Mouse (Mus musculus) G1E-ER4 (cell line): ENCODE measurements around the gene Gapdh. TPM values are rescaled to one million over a fixed set of nuclear protein-coding genes. Genes with fewer than 3 reads are reported as not detected.

Experiments
- GATA1 ChIP-seq: IDR thresholded peaks from one replicate; pipeline ENCODE4 v1.8.0; 2012; ENCODE audit warnings: low read length, inconsistent platforms
- polyA plus RNA-seq: library from polyadenylated mRNA; stranded (reverse); fragments of >175 nt; gene quantifications from 2 replicates; pipeline ENCODE4 v1.2.3, GENCODE M21; 2012

Gapdh gene
- polyA plus RNA-seq, 1 experiment: 12,939 TPM

GRCm38 (mm10) chr6:125145001-125145400, 21.3 kb downstream of the Gapdh start, which contains the start of gene Iffo1:
Iffo1 (plus strand) TSS chr6:125145241.
- no peak for TF ChIP-seq GATA1

- no peak for TF ChIP-seq GATA1
Measured at GRCm38 (mm10) chr6:125143904-125144303, 22.4 kb downstream of the Gapdh start.

- TF ChIP-seq GATA1: no peak
Measured at GRCm38 (mm10) chr6:125143128-125143527, 23.1 kb downstream of the Gapdh start.

- no peak for TF ChIP-seq GATA1
Measured at GRCm38 (mm10) chr6:125142436-125142835, 23.8 kb downstream of the Gapdh start.

GRCm38 (mm10) chr6:125139747-125140146, 26.5 kb downstream of the Gapdh start:
- TF ChIP-seq GATA1: no peak

- no peak for TF ChIP-seq GATA1
Measured at GRCm38 (mm10) chr6:125137002-125137671, 29.1 kb downstream of the Gapdh start.

GRCm38 (mm10) chr6:125132470-125132869, 33.8 kb downstream of the Gapdh start:
- TF ChIP-seq GATA1: no peak

GRCm38 (mm10) chr6:125131302-125132156, 34.7 kb downstream of the Gapdh start, which contains the start of gene Nop2:
Nop2 (plus strand) TSS chr6:125131909.
- no peak for TF ChIP-seq GATA1

- TF ChIP-seq GATA1: no peak
Measured at GRCm38 (mm10) chr6:125129710-125130402, 36.4 kb downstream of the Gapdh start.

GRCm38 (mm10) chr6:125128724-125129123, 37.5 kb downstream of the Gapdh start:
- no peak for TF ChIP-seq GATA1

GRCm38 (mm10) chr6:125119387-125119786, 46.9 kb downstream of the Gapdh start:
- no peak for TF ChIP-seq GATA1

- TF ChIP-seq GATA1: no peak
Measured at GRCm38 (mm10) chr6:125112553-125112952, 53.7 kb downstream of the Gapdh start.

Other genes with a start within 250 kb of the Gapdh start
- 116 and 155 TPM in 2 replicates for gene Ptms, start 246.4 kb downstream of the Gapdh start, polyA plus RNA-seq
- 344 and 363 TPM in 2 replicates for gene Mlf2, start 235.1 kb downstream of the Gapdh start, polyA plus RNA-seq
- 93.0 and 105 TPM in 2 replicates for gene Cops7a, start 200.9 kb downstream of the Gapdh start, polyA plus RNA-seq
- not detected in 2 replicates for gene Pianp, start 169.8 kb downstream of the Gapdh start, polyA plus RNA-seq
- gene Zfp384, start 157.3 kb downstream of the Gapdh start, polyA plus RNA-seq: 59.3 and 76.3 TPM in 2 replicates
- 15.9 and 16.1 TPM in 2 replicates for gene Ing4, start 126.7 kb downstream of the Gapdh start, polyA plus RNA-seq
- 3.0 and 4.4 TPM in 2 replicates for gene Acrbp, start 116.8 kb downstream of the Gapdh start, polyA plus RNA-seq
- 0.81 and 1.7 TPM in 2 replicates for gene Lpar5, start 98.5 kb downstream of the Gapdh start, polyA plus RNA-seq
- gene Chd4, start 70.5 kb downstream of the Gapdh start, polyA plus RNA-seq: 194 and 228 TPM in 2 replicates
- 49.3 and 104 TPM in 2 replicates for gene Nop2, start 34.6 kb downstream of the Gapdh start, polyA plus RNA-seq
- gene Iffo1, start 21.2 kb downstream of the Gapdh start, polyA plus RNA-seq: 23.6 and 29.7 TPM in 2 replicates
- 265 and 289 TPM in 2 replicates for gene Ncapd2, start 25.2 kb upstream of the Gapdh start, polyA plus RNA-seq
- gene Mrpl51, start 25.3 kb upstream of the Gapdh start, polyA plus RNA-seq: 176 and 228 TPM in 2 replicates
- gene Vamp1, start 49.1 kb upstream of the Gapdh start, polyA plus RNA-seq: 2.3 and 3.1 TPM in 2 replicates
- 1.9 and 2.2 TPM in 2 replicates for gene Tapbpl, start 65.4 kb upstream of the Gapdh start, polyA plus RNA-seq
- gene Cd27, start 70.5 kb upstream of the Gapdh start, polyA plus RNA-seq: not detected in 2 replicates
- gene Tuba3a, start 119.6 kb upstream of the Gapdh start, polyA plus RNA-seq: not detected in 2 replicates
- gene Ltbr, start 147.4 kb upstream of the Gapdh start, polyA plus RNA-seq: not detected in 2 replicates
- gene Scnn1a, start 154.2 kb upstream of the Gapdh start, polyA plus RNA-seq: not detected in 2 replicates
- not detected in 2 replicates for gene Tnfrsf1a, start 182.9 kb upstream of the Gapdh start, polyA plus RNA-seq
- not detected in 2 replicates for gene Plekhg6, start 214.3 kb upstream of the Gapdh start, polyA plus RNA-seq